Mouse (Mus musculus) heart, adult 2 months (tissue): Measurements from ENCODE around the gene Vwa5b2.

ENCODE experiments used
- CTCF ChIP-seq: fragments of 200-600 bp; IDR thresholded peaks from 2 replicates; pipeline ENCODE4 v1.8.1; 2022; ENCODE audit warnings: antibody characterized with exemption, mild to moderate bottlenecking, moderate library complexity
- EP300 ChIP-seq: fragments of 200-500 bp; IDR thresholded peaks from 2 replicates; pipeline ENCODE4 v1.6.1; 2011; ENCODE audit warnings: low read depth, low read length, control low read depth; ENCODE audit not compliant: insufficient read depth
- POLR2A ChIP-seq: fragments of 200-500 bp; IDR thresholded peaks from 2 replicates; pipeline ENCODE4 v1.6.1; 2011; ENCODE audit warnings: mild to moderate bottlenecking, low read depth, low read length, control low read depth; ENCODE audit not compliant: insufficient read depth

- TF ChIP-seq POLR2A (no peak), CTCF (no peak), EP300 (no peak)
Measured at GRCm38 (mm10) chr16:20591076-20591705, 1.9 kb downstream of the Vwa5b2 start.
